Mouse (Mus musculus): ENCODE data around the gene Slc38a1. TPM values are rescaled to one million over a fixed set of nuclear protein-coding genes. Genes with fewer than 3 reads are reported as not detected.

The Slc38a1 gene
- polyA plus RNA-seq, 1 experiment from 2014 or later, result 71.6 TPM

- no peak overlapping the region for H3K4me3 ChIP-seq (ENCODE audit: low read depth, low read length)
- no peaks in the 10 kb centered on the region for H3K36me3 ChIP-seq (ENCODE audit: insufficient read depth)
- no peak for TF ChIP-seq CTCF (IDR thresholded peaks at IDR 0.05; ENCODE audit: low read depth)
- DNase-seq (no peak), ATAC-seq (ENCODE audit: insufficient read depth) (no peak)
- no peaks in the 10 kb centered on the region for H3K27me3 ChIP-seq (ENCODE audit: insufficient read depth, low read length)
- 61% methylated on average over 1 of the region's 1 CpGs for WGBS
- H3K9ac ChIP-seq, result no peak overlapping the region
- H3K9me3 ChIP-seq (ENCODE audit: low read depth, low read length), result no peaks in the 10 kb centered on the region
- H3K27ac ChIP-seq (ENCODE audit: low read depth), result no peak overlapping the region
- no peak overlapping the region for H3K4me2 ChIP-seq
- H3K4me1 ChIP-seq (ENCODE audit: insufficient read depth), result no peaks in the 10 kb centered on the region
Measured at GRCm38 (mm10) chr15:96563852-96564251, 78.9 kb downstream of the Slc38a1 start.

GRCm38 (mm10) chr15:96562521-96562920 is 80.2 kb downstream of the Slc38a1 start:
- ATAC-seq (ENCODE audit: insufficient read depth) (no peak), DNase-seq (no peak)
- Histone ChIP-seq H3K9ac (no peak overlapping the region), H3K27ac (ENCODE audit: low read depth) (no peak overlapping the region), H3K4me1 (ENCODE audit: insufficient read depth) (no peaks in the 10 kb centered on the region), H3K9me3 (ENCODE audit: low read depth, low read length) (no peaks in the 10 kb centered on the region), H3K4me3 (ENCODE audit: low read depth, low read length) (no peak overlapping the region), H3K4me2 (no peak overlapping the region), H3K36me3 (ENCODE audit: insufficient read depth) (no peaks in the 10 kb centered on the region), H3K27me3 (ENCODE audit: insufficient read depth, low read length) (no peaks in the 10 kb centered on the region)
- 75% methylated on average over 5 of the region's 5 CpGs for WGBS
- no peak for TF ChIP-seq CTCF (IDR thresholded peaks at IDR 0.05; ENCODE audit: low read depth)

GRCm38 (mm10) chr15:96560576-96561298 is 82.0 kb downstream of the Slc38a1 start:
- ATAC-seq (ENCODE audit: insufficient read depth), result no peak
- Histone ChIP-seq H3K9ac (no peak overlapping the region), H3K36me3 (ENCODE audit: insufficient read depth) (no peaks in the 10 kb centered on the region), H3K27ac (ENCODE audit: low read depth) (no peak overlapping the region), H3K4me2 (no peak overlapping the region), H3K9me3 (ENCODE audit: low read depth, low read length) (no peaks in the 10 kb centered on the region), H3K4me1 (ENCODE audit: insufficient read depth) (no peaks in the 10 kb centered on the region), H3K27me3 (ENCODE audit: insufficient read depth, low read length) (no peaks in the 10 kb centered on the region), H3K4me3 (ENCODE audit: low read depth, low read length) (no peak overlapping the region)
- no peak for DNase-seq
- TF ChIP-seq CTCF (IDR thresholded peaks at IDR 0.05; ENCODE audit: low read depth), result no peak
- 87% methylated on average over 14 of the region's 14 CpGs for WGBS

- H3K4me3 ChIP-seq (ENCODE audit: low read depth, low read length), result no peak overlapping the region
- H3K27me3 ChIP-seq (ENCODE audit: insufficient read depth, low read length), result no peaks in the 10 kb centered on the region
- DNase-seq (peak; percentile 94), ATAC-seq (ENCODE audit: insufficient read depth) (peak; percentile 88)
- H3K27ac ChIP-seq (ENCODE audit: low read depth), result no peak overlapping the region
- whole genome bisulfite sequencing, result 55% methylated on average over 9 of the region's 9 CpGs
- H3K9me3 ChIP-seq (ENCODE audit: low read depth, low read length), result no peaks in the 10 kb centered on the region
- peak; percentile 96 for TF ChIP-seq CTCF (IDR thresholded peaks at IDR 0.05; ENCODE audit: low read depth)
- H3K9ac ChIP-seq, result no peak overlapping the region
- H3K4me1 ChIP-seq (ENCODE audit: insufficient read depth), result no peaks in the 10 kb centered on the region
- no peaks in the 10 kb centered on the region for H3K36me3 ChIP-seq (ENCODE audit: insufficient read depth)
- H3K4me2 ChIP-seq, result no peak overlapping the region
Measured at GRCm38 (mm10) chr15:96551569-96552380, 90.9 kb downstream of the Slc38a1 start.

GRCm38 (mm10) chr15:96551107-96551506 is 91.6 kb downstream of the Slc38a1 start:
- Histone ChIP-seq H3K27me3 (ENCODE audit: insufficient read depth, low read length) (no peaks in the 10 kb centered on the region), H3K9me3 (ENCODE audit: low read depth, low read length) (no peaks in the 10 kb centered on the region), H3K4me3 (ENCODE audit: low read depth, low read length) (no peak overlapping the region), H3K27ac (ENCODE audit: low read depth) (no peak overlapping the region), H3K4me2 (no peak overlapping the region), H3K4me1 (ENCODE audit: insufficient read depth) (no peaks in the 10 kb centered on the region), H3K36me3 (ENCODE audit: insufficient read depth) (no peaks in the 10 kb centered on the region), H3K9ac (no peak overlapping the region)
- ATAC-seq (ENCODE audit: insufficient read depth) (no peak), DNase-seq (no peak)
- TF ChIP-seq CTCF (IDR thresholded peaks at IDR 0.05; ENCODE audit: low read depth), result no peak
- WGBS, result 91% methylated on average over 8 of the region's 8 CpGs

GRCm38 (mm10) chr15:96548363-96548762 is 94.3 kb downstream of the Slc38a1 start:
- H3K4me3 ChIP-seq (ENCODE audit: low read depth, low read length), result no peak overlapping the region
- ATAC-seq (ENCODE audit: insufficient read depth) (no peak), DNase-seq (no peak)
- no peak overlapping the region for H3K4me2 ChIP-seq
- H3K27me3 ChIP-seq (ENCODE audit: insufficient read depth, low read length), result no peaks in the 10 kb centered on the region
- no peak overlapping the region for H3K9ac ChIP-seq
- peak overlapping the region; percentile 65; the same call in 1 of the 2 replicates for H3K27ac ChIP-seq (ENCODE audit: low read depth)
- WGBS, result 88% methylated on average over 9 of the region's 9 CpGs
- no peaks in the 10 kb centered on the region for H3K9me3 ChIP-seq (ENCODE audit: low read depth, low read length)
- no peaks in the 10 kb centered on the region for H3K4me1 ChIP-seq (ENCODE audit: insufficient read depth)
- no peak for TF ChIP-seq CTCF (IDR thresholded peaks at IDR 0.05; ENCODE audit: low read depth)
- no peaks in the 10 kb centered on the region for H3K36me3 ChIP-seq (ENCODE audit: insufficient read depth)
